8 mouse cellular contexts compared by ENCODE assay signal in genomic region chr2:167932727-167933231, GRCm38 (mm10). TPM values are rescaled to one million over a fixed set of nuclear protein-coding genes. Genes with fewer than 3 reads are reported as not detected.
DNase-seq lines count a peak whose midpoint lies in the region; ATAC-seq lines count a peak whose summit lies in the region.

No protein-coding gene starts in this region.

- peaks cover 34% of the 10 kb centered on the region for H3K4me1 ChIP-seq in embryonic facial prominence, embryonic 13.5 days
- peaks cover 28% of the 10 kb centered on the region for H3K4me1 ChIP-seq in limb, embryonic 12.5 days (replicated peaks)

- H3K9me3 ChIP-seq in embryonic facial prominence, embryonic 13.5 days, result no peaks in the 10 kb centered on the region
- H3K9me3 ChIP-seq in limb, embryonic 12.5 days, result no peaks in the 10 kb centered on the region

- peak overlapping the region; percentile 92 for H3K4me2 ChIP-seq in embryonic facial prominence, embryonic 13.5 days
- H3K4me2 ChIP-seq in limb, embryonic 12.5 days, result peak overlapping the region; percentile 88

- H3K27ac ChIP-seq in embryonic facial prominence, embryonic 13.5 days, result peak overlapping the region; percentile 58
- H3K27ac ChIP-seq in limb, embryonic 12.5 days, result peak overlapping the region; percentile 0; the same call in 1 of the 2 replicates

- under 1% methylated on average over 18 of the region's 18 CpGs for WGBS in embryonic facial prominence, embryonic 13.5 days
- WGBS in limb, embryonic 12.5 days, result 0% methylated on average over 18 of the region's 18 CpGs

- H3K27me3 ChIP-seq in embryonic facial prominence, embryonic 13.5 days, result no peaks in the 10 kb centered on the region
- H3K27me3 ChIP-seq in limb, embryonic 12.5 days, result no peaks in the 10 kb centered on the region

- no peaks in the 10 kb centered on the region for H3K36me3 ChIP-seq in embryonic facial prominence, embryonic 13.5 days
- no peaks in the 10 kb centered on the region for H3K36me3 ChIP-seq in limb, embryonic 12.5 days

- peak overlapping the region; percentile 92 for H3K9ac ChIP-seq in embryonic facial prominence, embryonic 13.5 days
- peak overlapping the region; percentile 83 for H3K9ac ChIP-seq in limb, embryonic 12.5 days (replicated peaks)

- no peak for DNase-seq in frontal cortex, postnatal 25 days (ENCODE audit: low spot score in 2 of 2)
- peak; percentile 54 for DNase-seq in CD4-positive, CD25-positive, alpha-beta regulatory T cell, adult 2 months (ENCODE audit: low read depth, low spot score)
- peak; percentile 50 for DNase-seq in neural tube, embryonic 10.5 days (ENCODE audit: extremely low spot score, low spot score)
- DNase-seq in left cerebral cortex, adult 9 months (ENCODE audit: low spot score in 2 of 2), result no peak
- DNase-seq in c-Kit-positive CD71-positive TER-119-positive erythroid progenitor cells, embryonic 14.5 days (ENCODE audit: low spot score), result no peak

- H3K4me3 ChIP-seq in embryonic facial prominence, embryonic 13.5 days, result peak overlapping the region; percentile 91
- peak overlapping the region; percentile 89 for H3K4me3 ChIP-seq in limb, embryonic 12.5 days (replicated peaks)

- ATAC-seq in frontal cortex, adult (ENCODE audit: low TSS enrichment), result peak; percentile 5; the same call in 1 of the 2 replicates
- peak; percentile 7; the same call in 1 of the 2 replicates for ATAC-seq in embryonic facial prominence, embryonic 13.5 days (ENCODE audit: insufficient number of reproducible peaks, insufficient read depth, low FRiP score, low TSS enrichment, low read depth)
- ATAC-seq in limb, embryonic 12.5 days (ENCODE audit: insufficient number of reproducible peaks, insufficient read depth, low FRiP score, low TSS enrichment, low read depth), result 0 out of 2 replicates have a peak, but pooled peaks have one; percentile 22

RNA-seq across cellular contexts. Expression of gene Ptpn1, which starts 0.9 kb away (rescaled TPM):
- 54.1 and 66.3 TPM in 2 replicates for polyA plus RNA-seq in embryonic facial prominence, embryonic 13.5 days (2015; fragmentation: Nextera tagmentation; extraction: Ambion mirVana)
- 51.7 and 60.1 TPM in 2 replicates for polyA plus RNA-seq in limb, embryonic 12.5 days (2016; fragmentation: Nextera tagmentation; extraction: Ambion mirVana)

Comparison
In these comparisons a context has a peak if more than half of its experiments do, and no peak if none do; other contexts are left out.
1. DNase-seq: peak in CD4-positive, CD25-positive, alpha-beta regulatory T cell, adult 2 months (single experiment) and neural tube, embryonic 10.5 days (single experiment); none in frontal cortex, postnatal 25 days (0 of 2), left cerebral cortex, adult 9 months (0 of 2) and c-Kit-positive CD71-positive TER-119-positive erythroid progenitor cells, embryonic 14.5 days (single experiment).
2. Peak in every context shown above with its lines, with median percentiles within 50 percentile points of each other: ATAC-seq.